Mouse (Mus musculus) CD4-positive, CD25-positive, alpha-beta regulatory T cell, adult 4 months (primary cell): ENCODE data around the gene Homez. TPM values are rescaled to one million over a fixed set of nuclear protein-coding genes. Genes with fewer than 3 reads are reported as not detected.
A peak's percentile ranks its signal among the peaks of the same experiment; 100 is the strongest.

Experiments used
- ATAC-seq: one replicate; pipeline ENCODE4 v1.8.0; 2017
- polyA plus RNA-seq, 2 experiments: library from polyadenylated mRNA; unstranded; fragments of 100-300 nt; shearing (Covaris generic); gene quantifications; one replicate each; pipeline ENCODE4 v1.2.1; 2017

Gene Homez
- polyA plus RNA-seq, 2 experiments from 2014 or later, result 3.4 to 7.6 TPM

DNA sequence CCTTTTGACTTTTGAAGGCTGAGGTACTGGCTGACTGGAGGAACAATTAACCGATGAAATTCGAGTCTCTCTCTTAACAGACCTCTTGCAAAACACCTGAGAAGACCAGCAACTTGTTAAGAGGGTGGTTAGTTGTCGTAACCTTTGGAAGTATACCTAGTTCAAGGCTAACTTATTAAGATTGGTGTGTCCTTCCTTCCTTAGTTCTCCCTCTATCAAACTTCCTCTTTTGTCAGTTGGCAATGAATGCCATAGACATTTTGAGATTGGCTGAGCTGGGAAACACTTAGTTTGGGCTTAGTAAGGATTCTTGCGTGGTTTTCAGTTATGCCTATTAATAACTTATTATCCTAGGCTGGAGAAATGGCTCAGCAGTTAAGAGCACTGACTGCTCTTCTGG lies 2.7 kb downstream of the Homez start:
- no peak for ATAC-seq

DNA sequence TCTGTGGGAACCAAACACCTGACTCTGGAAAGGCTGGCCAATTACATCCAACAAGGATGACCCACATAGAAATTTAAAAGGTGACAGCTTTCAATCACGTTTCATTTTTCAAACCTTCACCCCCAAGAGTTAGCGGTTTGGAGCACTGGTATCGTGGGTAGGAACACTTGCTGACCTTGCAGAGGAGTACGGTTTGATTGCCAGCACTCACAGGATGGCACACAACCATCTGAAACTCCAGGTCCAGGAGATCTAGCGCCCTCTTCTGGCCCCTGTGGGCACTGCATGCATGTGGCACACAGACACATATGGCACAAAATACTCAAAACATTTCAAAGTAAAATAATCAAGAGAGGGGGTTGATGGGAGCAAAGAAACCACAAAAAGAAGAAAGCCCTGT lies 3.8 kb downstream of the Homez start:
- ATAC-seq, result no peak

DNA sequence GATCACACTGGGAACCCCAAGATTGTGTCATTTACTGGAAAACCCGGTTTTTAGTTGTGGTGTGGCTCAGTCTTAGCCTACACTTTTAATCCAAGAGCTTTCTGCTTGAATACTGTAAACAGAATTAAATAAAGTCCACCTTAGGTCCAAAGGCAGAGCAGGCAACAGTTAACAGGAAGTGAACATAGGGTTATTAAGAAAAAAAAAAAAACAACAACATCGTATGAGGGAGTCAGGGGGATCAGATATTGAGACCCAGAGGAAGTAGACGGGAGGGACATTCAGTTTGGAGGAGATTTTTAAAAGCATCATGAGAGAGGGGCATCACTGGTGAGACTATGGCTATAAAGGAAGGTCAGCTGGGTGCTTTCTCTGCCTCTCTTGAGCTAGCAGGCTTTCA lies 4.5 kb downstream of the Homez start:
- ATAC-seq, result no peak

DNA sequence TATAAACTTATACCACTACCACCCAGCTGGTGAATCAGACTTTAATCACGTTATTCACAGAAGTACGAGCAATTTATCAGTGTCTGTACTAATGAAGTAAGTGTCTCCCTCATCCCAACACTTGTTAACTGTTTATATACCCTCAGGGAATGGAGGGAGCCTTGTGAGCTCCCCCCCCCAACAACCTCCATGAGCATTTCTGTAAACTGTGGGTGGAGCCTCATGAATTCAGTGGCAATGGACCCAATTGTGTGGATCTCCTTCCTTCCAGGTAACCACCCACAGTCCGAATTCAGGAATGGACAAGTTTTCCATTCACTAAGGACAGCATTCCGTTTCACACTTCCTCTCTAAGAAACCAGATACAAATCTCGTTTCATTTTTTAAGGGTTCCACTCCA lies 5.1 kb downstream of the Homez start:
- no peak for ATAC-seq

DNA sequence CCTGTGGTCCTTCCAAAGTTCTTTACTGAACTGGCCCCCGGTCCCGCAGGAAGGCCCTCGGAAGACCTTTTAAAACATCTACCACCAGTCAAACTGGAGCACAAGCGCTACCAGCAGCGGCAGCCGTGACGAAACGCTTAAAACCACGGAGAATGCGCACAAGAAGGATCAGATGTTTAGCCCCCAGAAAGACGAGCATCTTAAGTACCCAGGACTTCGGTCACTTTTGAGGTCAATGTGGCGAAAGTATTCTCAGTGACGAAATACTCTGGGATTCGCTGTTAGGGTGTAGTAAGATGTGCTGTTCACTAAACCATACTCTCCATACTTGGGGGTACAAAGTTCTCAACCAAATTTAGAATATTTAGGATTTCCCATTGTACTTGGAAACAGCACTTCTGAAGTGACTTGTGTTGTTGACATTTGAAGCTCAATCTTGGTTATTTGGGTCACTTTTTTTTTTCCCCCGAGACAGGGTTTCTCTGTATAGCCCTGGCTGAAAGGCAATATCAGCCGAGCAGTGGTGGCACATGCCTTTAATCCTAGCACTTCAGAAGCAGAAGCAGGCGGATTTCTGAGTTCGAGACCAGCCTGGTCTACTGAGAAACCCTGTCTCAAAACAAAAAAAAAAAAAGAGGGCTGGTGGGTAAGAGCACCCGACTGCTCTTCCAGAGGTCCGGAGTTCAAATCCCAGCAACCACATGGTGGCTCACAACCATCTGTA lies 6.3 kb downstream of the Homez start:
- ATAC-seq, result peak; percentile 58

DNA sequence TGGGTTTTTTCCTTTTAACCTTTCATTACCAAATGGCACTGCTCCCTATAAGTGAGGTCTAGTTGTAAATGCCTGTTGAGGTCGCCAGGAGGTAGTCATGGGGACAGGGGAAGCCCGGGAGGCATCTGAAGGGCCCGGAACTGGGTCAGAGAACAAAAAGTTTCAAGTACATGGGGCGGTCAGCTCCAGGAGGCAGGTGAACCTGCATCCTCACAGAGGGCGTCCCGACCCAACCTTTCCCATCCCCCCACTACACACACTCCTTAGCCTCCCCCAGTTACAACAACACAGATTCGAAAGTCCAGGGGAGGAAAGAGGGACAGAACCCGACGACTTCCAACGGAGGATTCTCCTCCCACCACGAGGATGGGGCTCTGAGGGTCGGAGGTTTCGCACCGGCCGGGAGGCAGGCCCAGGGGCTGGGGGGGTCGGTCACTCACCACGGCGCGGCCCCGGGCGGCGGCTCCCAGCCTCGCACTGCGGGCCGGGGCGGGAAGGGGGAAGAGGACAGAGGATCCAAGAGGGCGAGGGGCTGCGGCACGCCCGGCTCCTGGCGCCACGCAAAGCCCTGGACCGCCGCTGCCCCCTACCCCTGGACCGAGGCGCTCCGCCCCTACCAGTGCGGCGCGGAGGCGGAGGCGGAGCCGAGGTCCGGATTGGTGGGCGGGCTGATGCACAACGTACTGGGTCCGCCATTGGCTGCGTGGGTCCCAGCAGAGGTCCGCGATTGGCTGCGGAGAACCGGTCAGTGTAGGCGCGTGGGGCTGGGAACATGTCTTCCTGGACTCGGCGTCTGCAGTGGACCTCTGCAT lies 7.1 kb downstream of the Homez start:
- ATAC-seq, result peak; percentile 90

DNA sequence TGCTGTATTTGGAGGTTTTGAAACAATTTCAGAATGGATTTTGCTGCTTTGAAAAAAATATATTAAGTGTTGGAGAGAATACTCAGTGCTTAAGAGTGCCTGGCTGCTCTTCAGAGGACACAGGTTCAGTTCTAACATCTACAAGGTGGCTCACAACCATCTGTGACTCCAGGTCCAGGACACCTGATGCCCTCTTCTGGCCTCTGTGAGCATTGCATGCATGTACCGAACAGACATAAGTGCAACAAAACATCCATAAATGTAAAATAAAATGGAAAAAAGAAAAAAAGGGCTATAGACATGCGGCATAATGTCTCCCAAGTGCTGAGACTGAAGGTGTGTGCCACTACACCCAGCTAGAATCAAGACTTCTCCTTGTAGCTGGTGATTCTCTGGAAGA lies 10.2 kb downstream of the Homez start:
- no peak for ATAC-seq

DNA sequence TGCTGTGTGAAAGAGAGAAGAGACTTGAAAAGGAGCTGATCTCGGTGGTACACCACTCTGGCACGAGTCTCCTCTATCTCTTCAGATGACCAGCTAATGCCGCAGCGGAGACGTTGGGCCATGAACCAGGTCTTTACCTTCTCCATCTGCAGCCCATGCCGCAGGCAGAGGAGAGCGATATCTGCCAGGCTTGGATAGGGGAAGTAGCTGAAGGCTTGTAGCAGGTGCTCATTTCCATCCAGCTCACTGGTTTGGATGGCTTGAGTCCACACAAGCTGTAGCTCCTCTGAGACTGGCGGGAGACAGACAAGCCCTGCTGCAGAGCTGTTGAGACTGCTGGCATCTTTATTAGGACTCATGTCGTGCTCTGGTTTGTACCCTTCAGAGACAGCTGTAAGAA lies 12.9 kb downstream of the Homez start:
- no peak for ATAC-seq

DNA sequence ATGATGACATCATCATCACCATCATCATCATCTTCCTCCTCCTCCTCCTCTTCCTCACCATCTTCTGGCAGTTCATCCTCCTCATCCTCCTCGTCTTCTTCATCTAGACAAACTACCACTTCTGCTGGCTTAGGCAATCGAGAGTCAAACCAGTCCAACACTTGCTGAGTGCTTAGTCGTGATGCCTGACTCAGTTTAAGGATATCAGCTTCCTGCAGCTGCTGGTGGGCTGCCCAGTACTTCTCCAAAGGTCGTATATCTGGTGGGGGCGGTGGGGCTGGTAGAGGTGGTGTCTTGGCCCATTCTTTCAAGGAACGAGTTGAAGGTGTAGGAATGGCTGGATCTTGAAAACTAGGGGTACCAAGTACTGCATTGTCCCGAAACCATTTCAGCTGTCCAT lies 14.1 kb downstream of the Homez start:
- ATAC-seq, result no peak

DNA sequence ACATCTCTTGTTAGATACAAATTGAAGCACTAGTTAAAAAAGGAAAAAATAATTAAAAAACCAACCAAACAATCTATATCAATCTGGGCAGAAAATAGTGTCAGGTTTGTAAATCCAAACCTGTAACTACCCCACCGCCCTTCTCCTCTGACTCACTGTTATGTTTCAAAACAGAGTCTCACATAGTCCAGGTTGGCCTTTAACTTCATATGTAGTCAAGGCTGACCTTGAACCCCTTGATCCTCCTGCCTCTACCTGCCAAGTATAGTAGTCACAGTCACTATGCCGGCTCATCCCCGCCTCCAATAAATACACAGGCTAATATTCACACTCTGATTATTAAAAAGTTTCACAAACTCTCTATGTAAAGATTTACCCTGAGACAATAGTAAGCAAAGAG lies 15.0 kb downstream of the Homez start:
- no peak for ATAC-seq

DNA sequence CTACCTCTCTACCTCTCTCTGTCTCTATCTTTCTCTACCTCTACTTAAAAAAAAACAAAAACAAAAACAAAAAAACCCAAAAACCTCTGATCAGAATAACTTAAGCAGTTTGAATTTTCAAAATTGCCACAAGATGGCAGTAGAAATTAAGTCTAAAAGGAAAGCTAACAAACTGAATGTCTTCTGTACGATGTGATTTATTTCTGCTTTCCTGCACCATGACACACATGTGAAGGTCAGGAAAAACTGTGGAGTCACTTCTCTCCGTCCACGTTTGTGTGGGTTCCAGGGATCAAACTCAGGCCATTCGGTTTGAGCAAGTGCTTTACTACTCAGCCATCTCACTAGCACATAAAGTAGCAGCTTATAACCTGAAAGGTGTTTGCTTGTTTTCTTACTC lies 27.3 kb downstream of the Homez start:
- ATAC-seq, result no peak

DNA sequence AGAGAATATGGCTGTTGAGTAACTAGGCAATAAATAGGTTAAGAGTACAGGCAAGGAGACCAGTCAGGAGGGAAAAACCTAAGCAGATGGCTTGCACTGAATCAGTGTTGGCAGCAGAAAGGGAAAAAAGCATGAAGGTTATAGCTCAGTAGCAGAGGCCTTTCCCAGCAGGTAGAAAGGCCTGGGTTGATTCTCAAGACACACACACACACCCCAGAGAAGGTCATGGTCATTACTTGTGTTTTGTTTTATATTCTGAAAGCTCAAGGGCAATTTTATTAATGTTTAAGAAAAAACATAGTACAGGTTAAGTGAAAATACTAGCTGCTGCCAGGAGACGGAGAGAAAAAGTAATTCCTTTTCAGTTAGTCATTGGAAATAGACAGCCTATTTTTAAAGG lies 47.0 kb downstream of the Homez start:
- ATAC-seq, result no peak

DNA sequence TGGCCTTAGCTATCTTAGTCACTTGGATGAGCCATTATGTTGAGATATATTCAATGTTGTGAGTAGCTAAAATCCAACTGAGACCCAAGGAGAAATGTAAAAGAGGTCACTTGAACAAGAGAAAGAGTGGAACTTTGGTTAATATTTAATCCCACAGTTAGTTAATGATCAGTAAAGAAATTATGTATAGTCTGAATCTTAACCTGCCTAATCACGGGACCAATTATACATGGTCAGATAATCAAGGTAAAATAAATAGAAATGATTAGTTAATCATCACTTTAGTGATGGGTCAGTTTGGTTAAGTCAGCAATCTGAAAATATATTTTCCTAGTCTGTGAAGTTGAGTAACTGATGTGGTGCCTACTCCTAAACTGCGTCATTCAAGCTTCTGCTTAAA lies 48.5 kb downstream of the Homez start:
- ATAC-seq, result no peak

DNA sequence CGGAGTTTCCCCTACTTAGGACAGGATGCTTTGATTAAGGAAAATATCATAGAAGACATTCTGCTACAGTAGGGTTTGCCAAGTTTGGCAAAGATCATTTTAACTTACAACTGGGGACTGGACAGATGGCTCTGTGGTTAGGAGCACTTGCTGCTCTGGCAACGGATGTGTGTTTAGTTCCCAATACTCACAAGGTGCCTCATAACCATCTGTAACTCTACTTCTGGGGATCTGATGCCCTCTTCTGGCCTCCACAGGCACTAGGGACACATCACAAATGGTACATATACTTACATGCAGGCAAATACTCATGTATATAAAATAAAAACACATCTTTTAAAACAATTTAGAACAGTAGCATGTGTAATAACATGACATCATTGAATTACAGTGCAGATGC lies 53.0 kb downstream of the Homez start:
- ATAC-seq, result no peak

DNA sequence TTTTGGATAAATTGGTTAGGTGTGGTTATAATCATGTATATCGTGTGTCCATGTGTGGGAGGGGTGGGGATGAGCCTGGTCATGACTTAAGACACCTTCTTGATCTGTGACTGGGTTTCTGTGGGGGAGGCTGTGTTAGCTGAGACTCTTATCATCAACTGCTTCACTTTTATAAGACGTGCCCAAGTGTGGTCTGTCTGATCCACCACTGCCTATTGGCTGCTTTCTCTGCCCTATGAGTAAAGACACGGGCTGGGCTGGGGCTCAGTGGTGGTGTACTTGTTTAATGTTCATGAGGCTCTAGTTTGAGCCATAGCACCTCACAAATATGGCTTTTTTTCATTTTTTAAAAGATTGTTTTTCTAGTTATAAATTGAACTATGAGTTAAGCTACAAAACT lies 55.0 kb downstream of the Homez start:
- ATAC-seq, result no peak

DNA sequence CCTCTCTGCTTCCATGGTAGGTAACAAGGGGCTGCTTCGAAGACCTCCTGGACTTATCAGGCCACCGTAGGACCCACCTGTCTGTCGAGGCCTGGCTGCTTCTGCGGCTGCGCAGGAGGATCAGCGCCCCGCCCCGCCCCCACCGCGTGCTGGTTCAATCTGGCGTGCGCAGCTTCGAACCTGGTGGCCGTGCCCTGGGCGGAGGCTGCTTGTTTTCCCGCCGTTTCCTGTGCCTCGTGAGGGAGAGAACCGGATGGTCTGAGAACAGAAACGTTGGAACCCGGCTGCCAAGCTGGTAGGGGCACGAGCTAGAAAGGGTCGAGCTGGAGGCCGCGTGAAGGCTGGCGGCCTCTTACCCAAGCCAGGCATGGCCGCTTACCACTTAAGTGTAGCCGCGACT lies 56.8 kb downstream of the Homez start, which contains the start of gene Rnf212b:
TSS of gene Rnf212b (plus strand) at position 151 of the 400 bp plus-strand sequence.
- no peak for ATAC-seq

DNA sequence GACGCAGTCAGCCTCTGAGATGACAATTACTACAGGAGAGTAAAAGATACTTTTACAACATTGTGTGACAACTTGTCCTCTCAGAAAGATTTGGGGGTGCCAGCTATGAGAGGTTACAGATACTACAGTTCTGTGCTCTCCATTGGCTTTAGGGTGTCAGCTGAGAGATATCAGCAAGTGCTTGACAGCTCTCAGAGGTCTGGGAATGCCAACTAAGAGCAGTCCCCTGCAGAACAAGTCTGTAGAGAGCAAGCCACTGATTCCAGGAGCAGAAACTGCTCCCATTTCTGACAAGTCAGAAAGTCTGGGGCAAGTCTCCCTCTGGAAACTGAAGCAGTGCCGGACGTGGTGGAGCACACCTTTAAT lies 61.1 kb downstream of the Homez start:
- no peak for ATAC-seq

DNA sequence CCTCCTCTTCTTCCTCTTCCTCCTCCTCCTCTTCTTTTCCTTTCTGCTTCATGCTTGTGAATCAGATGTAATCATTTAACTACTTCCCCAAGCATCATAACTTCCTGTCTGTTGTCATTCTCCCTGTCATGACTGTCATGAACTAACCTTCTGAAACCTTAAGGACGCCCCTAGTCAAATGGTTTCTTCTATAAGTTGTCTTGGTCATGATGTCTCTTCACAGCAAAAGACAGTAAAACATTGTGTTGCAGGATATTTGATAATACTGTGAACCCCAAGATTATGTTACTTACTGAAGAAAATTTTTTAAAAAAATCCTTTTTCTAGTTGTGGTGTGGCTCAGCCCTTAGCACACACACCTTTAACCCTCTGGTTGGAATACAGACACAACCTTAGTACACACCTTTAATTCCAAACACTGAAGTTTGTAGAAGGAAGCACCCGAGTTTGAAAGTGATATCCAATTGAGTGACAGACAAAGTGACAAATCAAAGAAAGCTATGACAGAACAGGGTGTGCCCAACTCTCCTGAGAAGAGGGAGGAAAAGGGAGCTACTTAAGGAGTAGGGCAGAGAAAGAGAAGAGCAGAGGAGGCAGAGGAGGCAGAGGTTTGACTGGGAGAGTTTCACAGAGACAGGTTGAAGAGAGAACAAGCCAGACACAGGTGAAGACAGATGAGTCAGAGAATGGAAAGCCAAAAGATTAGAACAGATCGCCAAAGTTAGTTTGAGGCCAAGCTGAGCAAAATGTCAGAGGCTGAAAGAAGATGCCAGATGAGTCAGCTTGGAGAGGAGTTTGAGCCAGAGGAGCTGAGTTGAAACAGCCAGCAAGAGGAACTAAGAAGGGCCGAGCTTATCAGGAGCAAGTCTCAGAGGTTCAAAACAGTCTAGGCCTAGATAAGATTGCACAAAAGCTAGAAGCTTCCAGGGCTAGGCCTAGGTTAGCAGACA lies 61.8 kb downstream of the Homez start:
- no peak for ATAC-seq

DNA sequence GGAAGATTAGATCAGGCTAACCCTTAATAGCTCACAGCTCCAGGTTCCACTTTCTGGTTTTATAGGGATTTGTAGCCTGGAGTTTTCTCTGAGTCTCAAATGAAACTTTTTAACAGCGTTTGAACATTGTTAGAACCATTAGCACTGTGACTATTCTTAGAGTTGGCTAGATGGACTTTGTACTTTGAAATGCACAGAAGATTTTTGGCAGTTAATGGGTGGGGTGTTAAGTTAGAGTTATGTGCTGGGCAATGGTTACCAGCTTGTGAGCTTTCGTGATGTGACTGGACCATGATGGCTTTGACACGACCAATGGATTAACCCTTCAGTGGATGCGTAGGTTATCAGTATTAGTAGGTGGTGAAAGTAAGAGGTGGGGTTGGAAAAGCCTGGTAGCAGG lies 64.6 kb downstream of the Homez start:
- ATAC-seq, result no peak
